Mouse (Mus musculus) hindbrain, embryonic 11.5 days (tissue): ENCODE data around the gene Kcnt2. TPM values are rescaled to one million over a fixed set of nuclear protein-coding genes. Genes with fewer than 3 reads are reported as not detected.

Experiments used
- ATAC-seq: fragments of 200-750 bp; cut with Nextera tagmentation; 2 replicates; pipeline ENCODE4 v1.8.0; 2017; ENCODE audit warnings: mild to moderate bottlenecking, moderate TSS enrichment, moderate library complexity; ENCODE audit not compliant: low FRiP score
- DNase-seq: peaks from one replicate; pipeline ENCODE4 v3.0.0-alpha.2; 2015; ENCODE audit warnings: low spot score
- H3K27ac ChIP-seq: fragments of 300-500 bp; sonication (generic); 2 replicates; pipeline ENCODE4 v1.5.1; 2014; ENCODE audit warnings: mild to moderate bottlenecking, low read depth, low read length
- H3K27me3 ChIP-seq: fragments of 300-500 bp; sonication (generic); 2 replicates; pipeline ENCODE4 v1.6.1; 2014; ENCODE audit warnings: mild to moderate bottlenecking, low read length, moderate library complexity, mixed read lengths; ENCODE audit not compliant: control insufficient read depth, insufficient read depth
- H3K36me3 ChIP-seq: fragments of 300-500 bp; sonication (generic); 2 replicates; pipeline ENCODE4 v1.6.1; 2014; ENCODE audit warnings: mild to moderate bottlenecking, low read length, moderate library complexity, mixed read lengths; ENCODE audit not compliant: control insufficient read depth, insufficient read depth
- H3K4me1 ChIP-seq: fragments of 300-500 bp; sonication (generic); replicated peaks from 2 replicates; pipeline ENCODE4 v1.6.1; 2014; ENCODE audit warnings: low read length, mixed read lengths; ENCODE audit not compliant: control insufficient read depth, insufficient read depth
- H3K4me2 ChIP-seq: fragments of 300-500 bp; sonication (generic); replicated peaks from 2 replicates; pipeline ENCODE4 v1.6.1; 2014; ENCODE audit warnings: mild to moderate bottlenecking, low read depth, low read length
- H3K4me3 ChIP-seq: fragments of 300-500 bp; sonication (generic); 2 replicates; pipeline ENCODE4 v1.5.1; 2014; ENCODE audit warnings: low read depth, low read length
- H3K9ac ChIP-seq: fragments of 300-500 bp; sonication (generic); 2 replicates; pipeline ENCODE4 v1.6.1; 2014; ENCODE audit warnings: low read depth, low read length
- H3K9me3 ChIP-seq: fragments of 300-500 bp; sonication (generic); 2 replicates; pipeline ENCODE4 v1.6.1; 2016; ENCODE audit warnings: low read length; ENCODE audit not compliant: control insufficient read depth
- WGBS: fragments of 180-500 bp; shearing (Covaris S2); extraction: QIAGEN DNeasy Blood & Tissue Kit; methylation state at CpG from one replicate; pipeline ENCODE4 v1.1.7; 2014; 5-methylcytosine and 5-hydroxymethylcytosine counted together
- polyA plus RNA-seq: library from polyadenylated mRNA; unstranded; fragments of >200 nt; fragmentation: Nextera tagmentation; extraction: Ambion mirVana; gene quantifications from 2 replicates; pipeline ENCODE4 v1.2.1, GENCODE M21; 2014

The Kcnt2 gene
- polyA plus RNA-seq, 1 experiment from 2014 or later: 1.6 TPM

DNA sequence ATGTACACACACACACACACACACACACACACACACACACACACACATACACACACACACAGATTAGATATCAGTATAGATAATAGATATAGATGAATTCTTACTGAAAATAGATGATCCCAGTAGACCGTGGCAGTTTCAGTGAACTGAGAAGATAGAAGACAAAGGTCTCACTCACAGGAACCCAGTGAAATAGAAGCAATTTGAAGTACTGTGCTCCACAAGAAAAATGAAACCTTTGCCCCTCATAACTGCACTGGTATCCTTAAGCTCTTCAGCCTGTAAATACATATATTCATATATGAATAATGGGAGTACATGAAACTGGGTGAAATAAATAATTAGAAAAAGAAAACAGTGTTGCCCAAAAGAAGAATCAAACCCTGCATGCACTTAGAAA, 197.9 kb downstream of the Kcnt2 start:
- no peak for DNase-seq
- no peak for ATAC-seq
- Histone ChIP-seq H3K9ac (no peak overlapping the region), H3K9me3 (no peaks in the 10 kb centered on the region), H3K27ac (no peak overlapping the region), H3K4me2 (no peak overlapping the region), H3K27me3 (no peaks in the 10 kb centered on the region), H3K36me3 (no peaks in the 10 kb centered on the region), H3K4me3 (no peak overlapping the region), H3K4me1 (no peaks in the 10 kb centered on the region)
- WGBS: 86% methylated on average over 1 of the region's 1 CpGs

DNA sequence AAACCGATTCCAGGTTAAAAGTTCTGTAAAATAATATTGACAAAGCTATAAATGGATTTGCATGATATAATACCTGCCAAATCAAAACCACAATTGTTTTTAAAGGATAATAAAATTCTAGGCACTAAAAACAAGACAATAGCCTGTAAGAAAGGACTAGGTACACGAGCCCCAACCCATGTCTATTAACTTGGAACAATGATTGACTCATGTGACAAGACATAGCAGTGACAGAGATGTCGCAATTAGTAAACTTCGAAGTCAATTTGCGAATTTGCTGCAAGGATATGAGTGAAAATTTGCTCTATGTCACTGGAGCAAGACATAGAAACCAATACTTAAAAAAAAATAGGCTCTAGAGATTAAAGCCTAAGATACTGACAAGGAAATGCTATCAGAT, 198.4 kb downstream of the Kcnt2 start:
- H3K27ac ChIP-seq: no peak overlapping the region
- no peaks in the 10 kb centered on the region for H3K36me3 ChIP-seq
- no peak overlapping the region for H3K4me2 ChIP-seq
- DNase-seq (no peak), ATAC-seq (no peak)
- no peaks in the 10 kb centered on the region for H3K27me3 ChIP-seq
- 82% methylated on average over 5 of the region's 5 CpGs for whole genome bisulfite sequencing
- H3K4me1 ChIP-seq: no peaks in the 10 kb centered on the region
- H3K9me3 ChIP-seq: no peaks in the 10 kb centered on the region
- no peak overlapping the region for H3K9ac ChIP-seq
- no peak overlapping the region for H3K4me3 ChIP-seq

DNA sequence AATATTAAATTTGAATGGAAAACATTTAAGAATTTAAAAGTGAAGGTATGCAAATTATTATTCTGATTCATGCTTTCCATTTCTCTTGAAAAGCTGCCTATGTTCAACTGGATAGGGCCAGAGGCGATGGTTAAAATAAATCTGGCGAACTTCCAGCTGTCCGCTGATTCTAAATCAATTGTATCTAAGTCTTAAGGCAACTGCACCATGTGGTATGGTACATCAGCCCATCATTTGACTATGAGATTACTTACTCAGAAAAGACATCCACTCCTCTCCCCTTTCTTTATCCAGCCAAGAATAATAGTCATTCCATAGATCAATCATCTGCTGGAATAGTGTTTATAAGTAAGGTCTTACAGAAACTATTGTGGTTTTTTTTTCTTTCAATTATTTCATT, 205.5 kb downstream of the Kcnt2 start:
- no peak overlapping the region for H3K9ac ChIP-seq
- no peak overlapping the region for H3K4me2 ChIP-seq
- no peaks in the 10 kb centered on the region for H3K4me1 ChIP-seq
- no peaks in the 10 kb centered on the region for H3K9me3 ChIP-seq
- H3K4me3 ChIP-seq: no peak overlapping the region
- WGBS: 94% methylated on average over 3 of the region's 3 CpGs
- H3K27me3 ChIP-seq: no peaks in the 10 kb centered on the region
- no peak overlapping the region for H3K27ac ChIP-seq
- H3K36me3 ChIP-seq: no peaks in the 10 kb centered on the region
- ATAC-seq (no peak), DNase-seq (no peak)

GRCm38 (mm10) chr1:140451924-140452323, 206.0 kb downstream of the Kcnt2 start:
- H3K4me2 ChIP-seq: no peak overlapping the region
- no peaks in the 10 kb centered on the region for H3K27me3 ChIP-seq
- no peaks in the 10 kb centered on the region for H3K36me3 ChIP-seq
- 75% methylated on average over 1 of the region's 1 CpGs for WGBS
- H3K9me3 ChIP-seq: no peaks in the 10 kb centered on the region
- H3K4me3 ChIP-seq: no peak overlapping the region
- H3K4me1 ChIP-seq: no peaks in the 10 kb centered on the region
- DNase-seq (no peak), ATAC-seq (no peak)
- H3K27ac ChIP-seq: no peak overlapping the region
- H3K9ac ChIP-seq: no peak overlapping the region

GRCm38 (mm10) chr1:140455903-140456302, 209.9 kb downstream of the Kcnt2 start:
- no peak overlapping the region for H3K27ac ChIP-seq
- no peak overlapping the region for H3K4me2 ChIP-seq
- WGBS: 83% methylated on average over 2 of the region's 2 CpGs
- H3K36me3 ChIP-seq: no peaks in the 10 kb centered on the region
- no peak overlapping the region for H3K9ac ChIP-seq
- H3K4me1 ChIP-seq: no peaks in the 10 kb centered on the region
- no peaks in the 10 kb centered on the region for H3K9me3 ChIP-seq
- no peak for DNase-seq
- no peaks in the 10 kb centered on the region for H3K27me3 ChIP-seq
- no peak for ATAC-seq
- H3K4me3 ChIP-seq: no peak overlapping the region

GRCm38 (mm10) chr1:140456873-140457272, 210.9 kb downstream of the Kcnt2 start:
- H3K4me3 ChIP-seq: no peak overlapping the region
- WGBS: 88% methylated on average over 2 of the region's 2 CpGs
- no peaks in the 10 kb centered on the region for H3K27me3 ChIP-seq
- ATAC-seq (no peak), DNase-seq (no peak)
- H3K9me3 ChIP-seq: no peaks in the 10 kb centered on the region
- no peak overlapping the region for H3K9ac ChIP-seq
- no peaks in the 10 kb centered on the region for H3K36me3 ChIP-seq
- no peak overlapping the region for H3K4me2 ChIP-seq
- H3K27ac ChIP-seq: no peak overlapping the region
- no peaks in the 10 kb centered on the region for H3K4me1 ChIP-seq

DNA sequence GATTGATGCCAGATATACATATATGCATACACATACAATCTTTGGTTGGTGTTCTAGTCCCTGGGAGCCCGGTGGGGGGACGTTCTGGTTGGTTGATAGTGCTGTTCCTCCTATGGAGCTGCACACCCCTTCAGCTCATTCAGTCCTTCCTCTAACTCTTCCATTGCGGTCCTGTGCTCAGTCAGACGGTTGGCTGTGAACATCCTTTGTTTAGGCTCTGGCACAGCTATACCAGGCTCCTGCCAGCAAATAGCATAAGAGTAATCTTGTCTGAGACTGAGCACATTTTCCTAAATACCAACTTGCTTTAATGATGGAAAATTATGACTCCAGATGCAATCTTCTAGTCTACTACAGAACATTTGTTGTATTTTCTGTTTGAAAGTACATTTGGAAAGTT, 222.4 kb downstream of the Kcnt2 start:
- Histone ChIP-seq H3K27ac (no peak overlapping the region), H3K9ac (no peak overlapping the region), H3K36me3 (no peaks in the 10 kb centered on the region), H3K4me1 (no peaks in the 10 kb centered on the region), H3K4me2 (no peak overlapping the region), H3K27me3 (no peaks in the 10 kb centered on the region), H3K9me3 (no peaks in the 10 kb centered on the region), H3K4me3 (no peak overlapping the region)
- DNase-seq (no peak), ATAC-seq (no peak)
- 68% methylated on average over 4 of the region's 4 CpGs for WGBS

DNA sequence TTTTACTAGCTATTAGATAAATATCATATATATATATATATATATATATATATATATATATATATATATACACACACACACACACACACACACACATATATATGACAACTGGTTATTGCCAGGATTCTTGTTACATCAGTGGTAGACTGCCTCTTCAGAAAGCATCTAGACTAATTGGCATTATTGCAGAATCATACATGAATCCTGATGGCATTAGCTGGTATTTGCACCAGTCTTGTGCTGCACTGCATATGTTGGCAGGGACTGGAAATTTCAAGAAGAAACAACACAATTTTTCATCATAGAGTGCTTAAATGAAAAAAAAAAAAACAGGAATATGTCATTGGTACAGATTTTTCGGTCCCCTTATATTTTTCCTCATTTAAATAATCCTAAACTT, 223.6 kb downstream of the Kcnt2 start:
- Histone ChIP-seq H3K27me3 (no peaks in the 10 kb centered on the region), H3K27ac (no peak overlapping the region), H3K4me1 (no peaks in the 10 kb centered on the region), H3K4me2 (no peak overlapping the region), H3K4me3 (no peak overlapping the region), H3K9ac (no peak overlapping the region), H3K36me3 (no peaks in the 10 kb centered on the region), H3K9me3 (no peaks in the 10 kb centered on the region)
- DNase-seq: no peak
- ATAC-seq: no peak
- WGBS: 82% methylated on average over 1 of the region's 1 CpGs

DNA sequence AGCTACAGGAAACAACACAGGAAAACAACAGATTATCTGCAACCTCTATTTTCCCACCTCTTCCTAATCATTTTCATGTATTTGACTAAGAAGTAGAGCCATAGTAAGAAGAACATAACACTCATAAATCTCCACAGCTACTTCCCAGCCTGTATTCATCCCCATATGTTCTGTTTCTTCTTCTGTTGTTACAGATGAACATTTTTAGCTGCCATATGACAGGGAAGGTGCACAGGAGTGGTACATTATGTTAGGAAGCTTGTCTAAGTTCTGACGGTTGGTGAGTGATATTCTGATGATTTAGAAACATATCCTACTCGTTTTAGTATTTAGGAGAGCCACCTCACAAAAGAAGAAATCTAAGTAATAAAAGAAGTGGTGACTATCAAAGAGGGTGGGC, 231.0 kb downstream of the Kcnt2 start:
- ATAC-seq (no peak), DNase-seq (no peak)
- Histone ChIP-seq H3K27me3 (no peaks in the 10 kb centered on the region), H3K4me3 (no peak overlapping the region), H3K4me1 (no peaks in the 10 kb centered on the region), H3K9me3 (no peaks in the 10 kb centered on the region), H3K4me2 (no peak overlapping the region), H3K9ac (no peak overlapping the region), H3K27ac (no peak overlapping the region), H3K36me3 (no peaks in the 10 kb centered on the region)
- whole genome bisulfite sequencing: 74% methylated on average over 2 of the region's 2 CpGs
